Mouse (Mus musculus): ENCODE data around the gene Rfx5.

DNA sequence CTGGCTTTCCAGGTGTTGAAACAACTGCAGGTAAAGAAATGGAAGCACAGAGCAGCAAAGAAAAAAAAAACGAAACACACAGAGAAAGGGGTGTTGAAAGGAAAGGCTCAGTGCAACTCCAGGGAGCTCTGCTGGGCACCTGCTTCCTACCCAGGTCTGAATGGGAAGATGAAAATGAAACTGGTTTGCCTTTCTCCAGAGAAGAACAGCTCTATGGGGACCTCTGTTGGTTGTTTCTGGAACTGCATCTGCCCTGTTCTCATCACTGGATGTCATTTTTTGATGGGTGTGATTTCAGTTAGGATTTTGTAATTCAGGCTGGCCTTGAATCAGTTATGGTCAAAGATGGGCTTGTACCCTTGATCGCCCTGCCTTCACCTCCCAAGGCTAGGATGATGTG lies 43.1 kb downstream of the Rfx5 start:
- no peak for TF ChIP-seq TAL1 (IDR thresholded peaks at IDR 0.05; ENCODE audit: low read length)
- no peak for TF ChIP-seq GATA1 (IDR thresholded peaks at IDR 0.05; ENCODE audit: low read length)

All from erythroblast, embryonic 14.5 days (primary cell).